Mouse (Mus musculus) bone marrow, adult 2 months (tissue): ENCODE results near the gene Clcnka.

ENCODE experiments used
- CTCF ChIP-seq: fragments of 200-500 bp; IDR thresholded peaks from 2 replicates; pipeline ENCODE4 v1.5.1; 2011; ENCODE audit warnings: low read length, control low read depth; ENCODE audit not compliant: control insufficient read depth, insufficient read depth
- POLR2A ChIP-seq: fragments of 200-500 bp; IDR thresholded peaks from 2 replicates; pipeline ENCODE4 v1.6.1; 2011; ENCODE audit warnings: low read depth, mild to moderate bottlenecking, control low read depth, low read length, borderline replicate concordance; ENCODE audit not compliant: control insufficient read depth

- no peak for TF ChIP-seq POLR2A
- no peak for TF ChIP-seq CTCF
These were observed 1.6 kb upstream of the Clcnka start for GRCm38 (mm10) chr4:141400171-141400570.
